Mouse (Mus musculus): ENCODE data around the gene Gpnmb. TPM values are rescaled to one million over a fixed set of nuclear protein-coding genes. Genes with fewer than 3 reads are reported as not detected.

Gpnmb gene
- total RNA-seq, 4 experiments from 2014 or later: 2.5 to 25.6 (median 6.0) TPM

- peak in 1 of 2 experiments; percentile 29 for DNase-seq (ENCODE audit: low spot score in 2 of 2)
Measured at GRCm38 (mm10) chr6:49096421-49096820, 60.1 kb downstream of the Gpnmb start.

- peak; percentile 28 to 72 for DNase-seq (ENCODE audit: low spot score in 2 of 2)
Measured at GRCm38 (mm10) chr6:49096933-49097461, 60.7 kb downstream of the Gpnmb start.

- DNase-seq (ENCODE audit: low spot score in 2 of 2): no peak
Measured at GRCm38 (mm10) chr6:49097596-49098110, 61.3 kb downstream of the Gpnmb start.

GRCm38 (mm10) chr6:49099086-49099485 is 62.7 kb downstream of the Gpnmb start:
- no peak for DNase-seq (ENCODE audit: low spot score in 2 of 2)

DNA sequence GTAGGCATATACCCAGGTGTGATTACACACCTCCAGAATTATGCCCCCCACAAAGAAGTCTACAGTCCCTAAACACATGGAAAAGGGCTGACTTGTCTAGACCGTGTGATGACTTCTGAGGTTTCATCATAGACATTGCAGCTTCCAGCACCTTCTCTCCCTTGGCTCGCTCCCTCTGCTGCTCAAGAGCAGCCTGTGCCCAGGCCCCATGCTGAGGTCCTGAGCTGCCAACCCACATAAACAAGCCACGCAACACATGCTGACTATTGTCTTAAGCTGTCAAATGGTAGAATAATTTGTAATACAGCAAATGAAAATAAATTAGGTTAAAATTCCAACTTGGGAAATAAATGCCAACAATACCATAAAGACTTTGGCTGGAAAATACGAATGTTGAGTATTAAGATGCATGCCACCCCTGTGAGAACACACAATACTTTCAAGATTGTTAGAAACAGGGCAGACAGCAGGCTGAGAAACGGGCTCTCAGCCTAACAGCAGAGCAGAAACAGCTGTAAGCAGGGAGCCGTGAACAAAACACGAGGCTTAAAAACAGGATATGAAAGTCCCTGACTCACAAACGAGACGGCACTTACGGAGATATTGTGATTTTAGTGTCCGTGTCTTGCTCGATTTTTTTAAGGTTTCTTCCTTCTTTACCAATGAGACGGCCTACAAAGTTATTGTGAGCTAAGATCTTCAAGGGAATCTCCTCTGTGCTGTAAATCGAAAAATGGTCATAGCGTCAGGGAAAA is 70.6 kb downstream of the Gpnmb start:
- DNase-seq (ENCODE audit: low spot score in 2 of 2): no peak

DNA sequence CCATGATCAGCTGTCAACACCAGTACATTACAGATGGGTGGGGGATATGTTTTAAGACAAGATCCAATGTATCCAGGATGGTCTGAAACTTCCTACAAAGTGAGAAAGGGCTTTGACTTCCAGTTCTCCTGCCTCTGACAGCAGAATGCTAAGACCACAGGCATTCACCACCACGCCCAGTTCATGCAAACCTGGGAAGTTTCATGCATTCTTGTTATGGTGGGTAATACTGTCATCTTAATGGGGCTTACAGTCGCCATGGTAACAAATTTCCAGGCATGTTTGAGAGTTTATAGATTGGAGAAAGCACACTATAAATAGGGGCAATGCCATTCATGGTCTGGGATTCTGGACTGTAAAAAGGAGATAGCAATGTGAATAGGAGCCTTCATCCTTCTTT is 72.8 kb downstream of the Gpnmb start:
- DNase-seq (ENCODE audit: low spot score in 2 of 2): no peak

- no peak for DNase-seq (ENCODE audit: low spot score in 2 of 2)
Measured at GRCm38 (mm10) chr6:49113895-49114294, 77.5 kb downstream of the Gpnmb start.

DNA sequence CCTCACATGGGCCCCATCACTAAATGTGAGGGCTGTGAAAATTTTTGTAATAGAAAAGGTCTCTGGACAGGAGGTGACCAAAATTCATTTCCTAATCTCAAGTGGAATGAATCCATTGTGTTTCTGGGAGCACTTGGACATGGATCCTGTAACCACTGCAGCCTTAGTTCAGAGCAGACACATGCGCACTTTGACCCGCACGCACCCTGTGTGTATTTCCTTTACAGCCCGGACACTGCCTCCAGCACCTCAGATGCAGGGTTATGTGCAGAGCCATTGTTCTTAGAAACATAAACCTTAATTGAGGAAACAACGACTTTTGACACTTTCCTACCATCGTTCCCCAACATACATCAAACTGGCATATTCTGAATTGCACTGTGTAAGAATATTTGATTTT is 78.1 kb downstream of the Gpnmb start:
- no peak for DNase-seq (ENCODE audit: low spot score in 2 of 2)

DNA sequence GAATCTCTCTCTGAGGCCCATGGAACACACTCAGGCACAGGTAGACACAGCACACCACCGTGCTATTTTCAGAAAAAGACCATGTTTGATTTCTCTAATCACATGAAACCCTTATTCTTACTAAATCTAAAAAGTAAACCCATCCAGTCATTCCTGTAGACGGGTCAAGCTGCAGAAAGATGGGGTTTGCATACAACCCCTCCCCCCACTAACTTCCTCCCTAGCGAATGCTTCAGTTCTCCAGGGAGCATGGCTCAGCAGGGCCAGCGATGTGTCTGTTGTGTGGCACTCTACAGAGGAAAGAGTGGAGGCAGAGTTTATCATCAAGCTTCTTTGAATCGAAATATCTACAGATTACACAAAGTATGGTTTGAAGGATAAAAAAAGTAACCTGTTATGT is 79.2 kb downstream of the Gpnmb start:
- no peak for DNase-seq (ENCODE audit: low spot score in 2 of 2)

DNA sequence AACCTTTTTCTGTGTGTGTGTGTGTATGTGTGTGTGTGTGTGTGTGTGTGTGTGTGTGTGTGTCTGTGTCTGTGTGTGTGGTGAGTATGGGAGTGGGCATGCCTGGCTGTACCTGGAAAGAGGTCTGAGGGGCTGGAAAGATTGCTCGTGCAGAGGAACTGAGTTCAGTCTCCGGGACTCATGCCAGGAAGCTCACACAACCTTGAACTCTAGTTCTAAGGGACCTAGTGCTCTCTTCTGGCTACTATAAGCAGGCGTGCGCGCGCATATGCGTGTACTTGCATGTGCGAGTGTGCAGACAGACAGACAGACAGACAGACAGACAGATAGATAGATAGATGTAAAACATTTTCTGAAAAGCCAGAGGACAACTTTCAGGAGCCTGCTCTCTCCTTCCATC is 79.9 kb downstream of the Gpnmb start:
- no peak for DNase-seq (ENCODE audit: low spot score in 2 of 2)

- no peak for DNase-seq (ENCODE audit: low spot score in 2 of 2)
Measured at GRCm38 (mm10) chr6:49118446-49118845, 82.1 kb downstream of the Gpnmb start.

DNA sequence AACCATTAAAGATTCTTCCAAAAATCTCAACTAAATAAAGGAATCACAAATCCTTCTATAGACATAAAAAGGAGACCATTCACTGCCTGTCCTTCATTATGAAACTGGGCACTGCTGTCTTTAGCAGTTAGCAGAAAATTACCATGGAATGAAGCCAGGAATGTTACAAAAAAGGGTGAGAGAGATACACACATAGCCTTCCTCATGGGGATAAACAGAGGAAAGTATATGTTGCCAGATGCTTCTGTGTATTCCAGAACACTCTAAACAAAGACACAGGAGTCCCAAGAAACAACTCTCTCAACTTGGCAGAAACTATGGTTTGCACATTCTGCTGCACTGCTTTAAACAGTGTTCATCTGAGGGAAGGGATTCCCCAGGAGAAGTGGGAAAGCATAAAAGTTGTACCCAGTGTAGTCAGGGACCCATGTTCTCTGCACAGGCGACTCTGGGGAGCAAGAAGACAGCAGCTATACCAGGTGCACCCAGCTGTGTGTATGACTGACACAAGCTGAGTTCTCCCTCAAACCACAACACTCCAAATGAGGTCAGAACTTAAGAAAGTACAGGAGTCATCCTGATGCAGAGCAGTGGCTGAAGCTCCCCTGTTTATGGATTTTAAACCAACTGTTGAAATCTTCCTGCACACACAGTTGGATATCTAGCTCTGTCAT is 83.3 kb downstream of the Gpnmb start:
- no peak for DNase-seq (ENCODE audit: low spot score in 2 of 2)

DNA sequence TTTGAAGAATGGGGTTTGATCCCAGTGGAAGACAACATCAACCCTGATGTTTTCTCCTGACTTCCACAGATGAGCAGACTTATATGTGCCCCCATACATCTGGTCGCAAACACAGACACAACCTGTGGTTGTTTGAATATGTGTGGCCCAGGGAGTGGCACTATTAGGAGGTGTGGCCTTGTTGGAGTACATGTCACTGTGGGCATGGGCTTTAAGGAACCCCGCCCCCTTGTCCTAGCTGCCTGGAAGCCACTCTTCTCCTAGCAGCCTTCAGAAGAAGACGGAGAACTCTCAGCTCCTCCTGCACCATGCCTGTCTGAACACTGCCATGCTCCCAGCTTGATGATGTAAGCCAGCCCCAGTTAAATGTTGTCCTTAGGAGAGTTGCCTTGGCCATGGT is 84.0 kb downstream of the Gpnmb start:
- DNase-seq (ENCODE audit: low spot score in 2 of 2): no peak

Other genes starting within 250 kb of the Gpnmb start
- gene Tmem176a, start 195.6 kb upstream of the Gpnmb start, total RNA-seq (2022): 10 to 100 TPM; 28.8 to 63.0 (median 40.9) TPM
- gene Tmem176b, start 195.1 kb upstream of the Gpnmb start, total RNA-seq (2022): 10 to 100 TPM; 48.3 to 96.9 (median 67.8) TPM
- gene Aoc1, start 163.7 kb upstream of the Gpnmb start, total RNA-seq (2022): not detected
- not detected for gene 1600015I10Rik, start 106.7 kb upstream of the Gpnmb start, total RNA-seq (2022)
- gene Doxl2, start 61.6 kb upstream of the Gpnmb start, total RNA-seq (2022): not detected
- not detected for gene Svs1, start 49.7 kb upstream of the Gpnmb start, total RNA-seq (2022)
- 10 to 100 TPM; 26.3 to 30.5 (median 28.1) TPM for gene Malsu1, start 37.2 kb downstream of the Gpnmb start, total RNA-seq (2022)
- not detected for gene Igf2bp3, start 178.4 kb downstream of the Gpnmb start, total RNA-seq (2022)
- gene Tra2a, start 227.5 kb downstream of the Gpnmb start, total RNA-seq (2022): 10 to 100 TPM; 45.2 to 57.3 (median 55.6) TPM